Mouse (Mus musculus) forebrain, postnatal 0 days (tissue): ENCODE results near the gene 1700020D05Rik. TPM values are rescaled to one million over a fixed set of nuclear protein-coding genes. Genes with fewer than 3 reads are reported as not detected.

Experiments
- ATAC-seq: fragments of 200-750 bp; cut with Nextera tagmentation; 2 replicates; pipeline ENCODE4 v1.8.0; 2017; ENCODE audit warnings: mild to moderate bottlenecking, moderate library complexity
- DNase-seq: peaks from one replicate; pipeline ENCODE4 v3.0.0-alpha.2; 2015
- H3K27ac ChIP-seq: fragments of 300-500 bp; sonication (generic); 2 replicates; pipeline ENCODE4 v1.5.1; 2014; ENCODE audit warnings: low read depth, mild to moderate bottlenecking, antibody characterized with exemption, low read length, moderate library complexity, mixed read lengths
- H3K27me3 ChIP-seq: fragments of 300-500 bp; sonication (generic); 2 replicates; pipeline ENCODE4 v1.6.1; 2014; ENCODE audit warnings: mild to moderate bottlenecking, low read length, mixed read lengths; ENCODE audit not compliant: insufficient read depth
- H3K36me3 ChIP-seq: fragments of 300-500 bp; sonication (generic); 2 replicates; pipeline ENCODE4 v1.6.1; 2014; ENCODE audit warnings: mild to moderate bottlenecking, moderate library complexity; ENCODE audit not compliant: insufficient read depth
- H3K4me1 ChIP-seq: fragments of 300-500 bp; sonication (generic); 2 replicates; pipeline ENCODE4 v1.6.1; 2014; ENCODE audit warnings: antibody characterized with exemption; ENCODE audit not compliant: insufficient read depth
- H3K4me2 ChIP-seq: fragments of 300-500 bp; sonication (generic); 2 replicates; pipeline ENCODE4 v1.6.1; 2014; ENCODE audit warnings: low read depth, mild to moderate bottlenecking, moderate library complexity
- H3K4me3 ChIP-seq: fragments of 300-500 bp; sonication (generic); 2 replicates; pipeline ENCODE4 v1.5.1; 2014; ENCODE audit warnings: low read depth, low read length, mixed read lengths
- H3K9ac ChIP-seq: fragments of 300-500 bp; sonication (generic); 2 replicates; pipeline ENCODE4 v1.6.1; 2014; ENCODE audit warnings: mild to moderate bottlenecking
- H3K9me3 ChIP-seq: fragments of 300-500 bp; sonication (generic); 2 replicates; pipeline ENCODE4 v1.6.1; 2016; ENCODE audit warnings: low read length
- CTCF ChIP-seq: sonication (generic); IDR thresholded peaks from 2 replicates; pipeline ENCODE4 v1.5.1; 2016; ENCODE audit warnings: antibody characterized with exemption, control low read depth, low read depth
- WGBS: fragments of 180-500 bp; shearing (Covaris S2); extraction: QIAGEN DNeasy Blood & Tissue Kit; methylation state at CpG from one replicate; pipeline ENCODE4 v1.1.7; 2014; 5-methylcytosine and 5-hydroxymethylcytosine counted together
- polyA plus RNA-seq: library from polyadenylated mRNA; unstranded; fragments of >200 nt; fragmentation: Nextera tagmentation; extraction: Ambion mirVana; gene quantifications from 2 replicates; pipeline ENCODE4 v1.2.1, GENCODE M21; 2015
- total RNA-seq: library from RNA; depleted of rRNA; stranded (reverse); fragments of >200 nt; gene quantifications from 2 replicates; pipeline ENCODE4 v1.2.3, GENCODE M21; 2014; rRNA removed

The 1700020D05Rik gene
- total and polyA plus RNA-seq, 2 experiments from 2014 or later: 5.0 TPM; not detected in 1

DNA sequence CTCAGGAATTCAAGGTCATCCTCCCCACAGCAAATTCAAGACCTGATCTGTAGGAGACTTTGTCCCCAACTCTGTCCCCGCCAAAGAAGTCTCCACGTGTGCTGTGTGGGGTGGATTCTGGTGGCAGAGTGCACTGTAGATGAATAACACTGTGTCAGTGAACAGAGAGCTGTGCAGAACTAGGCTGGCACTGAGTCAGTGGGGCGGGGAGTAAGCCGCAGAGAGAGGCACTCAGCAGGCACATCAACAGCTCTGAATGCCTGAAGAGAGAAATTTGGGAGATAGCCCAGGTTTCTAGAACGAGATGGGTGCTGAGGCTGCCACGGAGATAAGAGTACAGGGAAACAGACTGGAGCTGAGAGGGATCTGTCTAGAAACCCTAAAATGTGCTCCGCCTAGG is 44.6 kb downstream of the 1700020D05Rik start:
- no peak overlapping the region for H3K4me2 ChIP-seq

DNA sequence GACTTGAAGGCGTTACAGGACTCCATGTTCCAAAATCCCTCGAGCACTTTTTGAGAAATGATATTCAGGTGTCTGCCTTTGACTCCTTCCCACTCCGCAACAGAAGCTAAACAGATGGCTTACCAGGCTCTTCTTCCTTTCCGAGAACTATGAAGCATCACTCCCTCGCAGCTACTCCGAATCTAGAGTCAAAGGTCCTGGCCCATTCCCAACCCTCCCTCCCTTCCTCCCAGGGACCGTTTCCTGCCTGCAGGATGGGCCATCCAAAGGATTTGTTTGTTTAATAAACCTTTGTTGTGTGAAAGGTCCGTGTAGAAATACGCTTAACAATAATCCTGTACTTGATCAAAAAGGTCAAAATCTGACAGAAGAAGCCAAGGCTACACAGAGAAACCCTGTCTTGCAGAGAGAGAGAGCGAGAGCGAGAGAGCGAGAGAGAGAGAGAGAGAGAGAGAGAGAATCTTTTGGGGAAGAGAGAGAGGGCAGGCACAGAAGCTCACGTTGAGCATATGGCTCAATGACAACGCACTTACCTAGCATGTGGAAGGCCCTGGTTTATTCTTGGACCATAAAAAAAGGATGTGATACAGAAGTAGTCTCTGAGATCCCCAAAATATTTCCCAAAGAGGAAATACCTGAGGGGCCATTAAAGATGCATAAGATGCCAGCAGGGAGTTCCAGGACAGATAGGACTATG is 45.7 kb downstream of the 1700020D05Rik start, which contains the start of gene Ccdc85b:
Gene Ccdc85b (minus strand): TSS at position 149 of the 697 bp plus-strand sequence.
- peak within 1 kb of the TSS; percentile 96 for H3K4me2 ChIP-seq
- peak within 1 kb of the TSS; percentile 85 for H3K4me3 ChIP-seq
- ATAC-seq (peak; percentile 5), DNase-seq (no peak)
- H3K9ac ChIP-seq: peak within 1 kb of the TSS; percentile 96
- WGBS: 15% methylated on average over 14 of the region's 14 CpGs
- H3K27ac ChIP-seq: peak within 1 kb of the TSS; percentile 98
- no peaks in the 10 kb centered on the region for H3K27me3 ChIP-seq
- peaks cover 33% of the 10 kb centered on the region for H3K4me1 ChIP-seq
- peaks cover 15% of the 10 kb centered on the region for H3K36me3 ChIP-seq
- no peaks in the 10 kb centered on the region for H3K9me3 ChIP-seq
- TF ChIP-seq CTCF: no peak

More for the DNA sequence above, 44.6 kb downstream of the 1700020D05Rik start:
- Histone ChIP-seq H3K9ac (no peak overlapping the region), H3K27ac (no peak overlapping the region), H3K9me3 (no peaks in the 10 kb centered on the region), H3K4me3 (no peak overlapping the region), H3K36me3 (peaks cover 20% of the 10 kb centered on the region), H3K4me1 (peaks cover 33% of the 10 kb centered on the region), H3K27me3 (no peaks in the 10 kb centered on the region)
- DNase-seq: no peak
- no peak for TF ChIP-seq CTCF
- no peak for ATAC-seq
- WGBS: 69% methylated on average over 7 of the region's 7 CpGs

DNA sequence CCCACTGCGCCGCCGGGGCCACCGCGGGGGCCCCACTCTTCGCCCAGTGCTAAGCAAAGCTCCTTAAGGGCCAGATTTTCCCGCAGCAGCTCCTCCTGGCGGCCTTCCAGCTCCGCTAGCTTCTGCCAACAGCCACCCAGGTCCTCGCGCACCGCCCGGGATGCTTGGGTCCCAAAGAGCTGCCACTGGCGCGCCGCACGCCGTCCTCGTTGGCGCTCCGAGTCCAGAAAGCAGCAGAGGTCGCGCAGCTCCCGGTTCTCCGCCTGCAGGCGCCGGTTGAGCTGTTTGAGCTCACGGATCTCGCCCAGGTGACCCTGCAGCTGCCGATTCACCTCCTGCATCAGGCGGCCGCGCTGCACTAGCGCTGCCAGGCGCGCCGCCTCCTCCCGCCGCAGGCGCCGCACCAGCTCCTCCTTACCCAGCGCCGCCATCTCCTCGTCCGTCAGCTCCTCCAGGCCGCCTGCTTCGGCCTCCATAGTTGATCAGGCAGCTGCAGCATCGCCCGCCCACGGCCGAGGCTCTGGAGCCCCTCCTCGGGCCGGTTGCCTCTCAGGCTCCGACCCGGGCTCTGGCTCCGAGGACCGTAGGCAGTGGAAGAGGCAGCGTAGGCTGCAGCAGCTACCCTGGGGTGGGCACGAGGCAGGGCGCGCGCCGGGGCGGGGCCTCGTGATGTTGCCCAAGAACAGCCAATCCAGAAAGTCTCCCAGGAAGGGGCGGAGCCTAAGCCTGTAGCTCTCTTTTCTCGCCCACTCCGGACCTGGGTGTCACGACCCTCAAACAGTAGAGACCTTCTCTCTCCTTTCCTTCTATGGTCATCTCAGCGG is 46.5 kb downstream of the 1700020D05Rik start:
- Histone ChIP-seq H3K27ac (peak overlapping the region; percentile 98), H3K9me3 (no peaks in the 10 kb centered on the region), H3K9ac (peak overlapping the region; percentile 96), H3K36me3 (peaks cover 7% of the 10 kb centered on the region), H3K4me2 (peak overlapping the region; percentile 96), H3K27me3 (no peaks in the 10 kb centered on the region), H3K4me1 (peaks cover 33% of the 10 kb centered on the region), H3K4me3 (peak overlapping the region; percentile 85)
- DNase-seq (peak; percentile 96), ATAC-seq (peak; percentile 94)
- peak; percentile 34 for TF ChIP-seq CTCF
- whole genome bisulfite sequencing: under 1% methylated on average over 70 of the region's 70 CpGs

DNA sequence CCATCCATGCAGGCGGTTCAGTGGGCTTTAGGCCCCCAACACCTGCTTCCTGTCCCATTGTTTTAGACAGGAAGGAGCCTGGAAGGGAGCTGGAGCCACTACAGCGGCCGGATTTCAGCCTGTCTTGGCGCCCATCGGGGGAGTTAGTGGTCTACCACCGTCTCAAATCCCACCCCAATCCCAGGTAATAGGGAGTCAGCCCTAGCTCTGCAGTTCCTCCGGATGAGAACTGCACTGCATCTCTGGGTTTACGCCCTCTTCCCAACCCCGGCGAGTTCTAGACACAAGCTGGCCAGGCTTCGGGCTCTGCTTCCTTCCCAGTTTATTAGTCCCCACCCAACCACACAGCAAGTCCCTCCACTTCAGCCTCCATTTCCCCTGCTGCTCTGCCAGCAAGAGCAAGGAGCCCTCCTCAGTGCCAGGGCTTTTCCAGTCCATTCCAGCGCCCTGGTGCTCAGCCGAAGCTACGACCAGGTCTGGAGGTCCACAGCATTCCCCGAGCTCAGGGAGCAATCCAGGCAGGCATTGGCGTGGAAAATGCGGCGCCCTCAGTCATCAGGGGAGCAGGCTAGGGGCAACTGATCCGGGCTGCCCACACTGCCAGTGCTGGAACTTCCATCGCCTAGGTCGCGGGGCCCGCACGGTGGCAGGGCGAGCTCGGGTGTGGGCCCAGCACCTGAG is 47.2 kb downstream of the 1700020D05Rik start:
- 3% methylated on average over 26 of the region's 26 CpGs for WGBS
- no peak for DNase-seq
- H3K36me3 ChIP-seq: peaks cover 7% of the 10 kb centered on the region
- no peak for TF ChIP-seq CTCF
- no peak for ATAC-seq
- peak overlapping the region; percentile 85 for H3K4me3 ChIP-seq
- no peaks in the 10 kb centered on the region for H3K27me3 ChIP-seq
- no peaks in the 10 kb centered on the region for H3K9me3 ChIP-seq
- peak overlapping the region; percentile 96 for H3K4me2 ChIP-seq
- H3K9ac ChIP-seq: peak overlapping the region; percentile 96
- peaks cover 30% of the 10 kb centered on the region for H3K4me1 ChIP-seq
- H3K27ac ChIP-seq: peak overlapping the region; percentile 98

DNA sequence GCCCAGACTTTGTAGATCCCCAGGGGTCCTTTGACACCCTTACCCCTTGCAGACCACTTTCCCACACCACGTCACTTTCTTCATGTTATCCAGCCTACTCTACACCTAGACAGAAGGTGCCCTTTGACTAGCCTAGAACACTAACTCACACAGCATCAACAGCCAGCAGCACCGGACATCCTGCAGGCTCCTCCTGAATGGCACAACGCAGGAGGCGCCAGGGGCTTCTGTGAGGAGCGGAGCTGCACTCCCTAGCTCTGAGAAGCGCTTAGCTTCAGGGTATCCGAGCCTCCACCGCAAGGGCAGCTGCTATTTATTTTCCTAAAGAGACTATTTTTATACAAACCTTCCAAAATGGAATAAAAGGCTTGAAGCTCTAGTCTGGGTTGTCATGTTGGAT is 48.0 kb downstream of the 1700020D05Rik start:
- Histone ChIP-seq H3K4me2 (peak overlapping the region; percentile 96), H3K9me3 (no peaks in the 10 kb centered on the region), H3K27me3 (no peaks in the 10 kb centered on the region; the same call in 1 of the 2 replicates), H3K27ac (peak overlapping the region; percentile 21; the same call in 1 of the 2 replicates), H3K4me3 (peak overlapping the region; percentile 85), H3K36me3 (peaks cover 7% of the 10 kb centered on the region), H3K4me1 (peaks cover 25% of the 10 kb centered on the region), H3K9ac (peak overlapping the region; percentile 96; the same call in 1 of the 2 replicates)
- TF ChIP-seq CTCF: no peak
- WGBS: 58% methylated on average over 8 of the region's 8 CpGs
- no peak for DNase-seq
- ATAC-seq: no peak

DNA sequence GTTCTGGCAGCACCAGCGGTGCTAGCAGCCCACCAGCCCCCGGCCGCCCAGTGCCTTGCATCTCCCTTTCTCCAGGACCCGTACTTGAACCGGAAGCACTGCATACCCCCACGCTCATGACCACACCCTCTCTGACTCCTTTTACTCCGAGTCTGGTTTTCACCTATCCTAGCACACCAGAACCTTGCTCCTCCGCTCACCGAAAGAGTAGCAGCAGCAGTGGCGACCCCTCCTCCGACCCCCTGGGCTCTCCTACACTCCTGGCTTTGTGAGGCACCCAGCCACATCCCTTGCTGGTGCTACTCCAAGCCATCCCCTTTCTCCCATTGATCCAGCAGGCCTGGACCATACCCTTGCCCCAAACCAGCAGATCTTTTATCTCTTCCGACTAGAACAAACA is 48.5 kb downstream of the 1700020D05Rik start:
- H3K4me2 ChIP-seq: peak overlapping the region; percentile 96
- TF ChIP-seq CTCF: no peak

More for the DNA sequence above, 48.5 kb downstream of the 1700020D05Rik start:
- ATAC-seq (no peak), DNase-seq (no peak)
- H3K9ac ChIP-seq: no peak overlapping the region
- peaks cover 7% of the 10 kb centered on the region for H3K36me3 ChIP-seq
- H3K27ac ChIP-seq: no peak overlapping the region
- WGBS: 79% methylated on average over 12 of the region's 12 CpGs
- no peaks in the 10 kb centered on the region; the same call in 1 of the 2 replicates for H3K27me3 ChIP-seq
- no peak overlapping the region for H3K4me3 ChIP-seq
- no peaks in the 10 kb centered on the region for H3K9me3 ChIP-seq
- H3K4me1 ChIP-seq: peaks cover 23% of the 10 kb centered on the region

Other genes with a start within 250 kb of the 1700020D05Rik start
Only the 30 nearest of the 31 such genes appear.
- 54.5 and 84.6 TPM in 2 replicates for gene Pacs1, start 230.7 kb downstream of the 1700020D05Rik start, total RNA-seq
- gene Pacs1, start 230.7 kb downstream of the 1700020D05Rik start, polyA plus RNA-seq: 35.3 and 44.7 TPM in 2 replicates
- 226 and 261 TPM in 2 replicates for gene Sf3b2, start 208.3 kb downstream of the 1700020D05Rik start, total RNA-seq
- 310 and 345 TPM in 2 replicates for gene Sf3b2, start 208.3 kb downstream of the 1700020D05Rik start, polyA plus RNA-seq
- 14.8 and 19.4 TPM in 2 replicates for gene Gal3st3, start 205.5 kb downstream of the 1700020D05Rik start, total RNA-seq
- 46.9 and 50.4 TPM in 2 replicates for gene Gal3st3, start 205.5 kb downstream of the 1700020D05Rik start, polyA plus RNA-seq
- not detected in 2 replicates for gene Catsper1, start 168.0 kb downstream of the 1700020D05Rik start, total RNA-seq
- gene Catsper1, start 168.0 kb downstream of the 1700020D05Rik start, polyA plus RNA-seq: not detected in 2 replicates
- 0.76 and 2.4 TPM in 2 replicates for gene Cst6, start 154.2 kb downstream of the 1700020D05Rik start, total RNA-seq
- 9.6 and 15.8 TPM in 2 replicates for gene Cst6, start 154.2 kb downstream of the 1700020D05Rik start, polyA plus RNA-seq
- gene Eif1ad, start 137.0 kb downstream of the 1700020D05Rik start, total RNA-seq: 31.4 and 34.7 TPM in 2 replicates
- 38.4 and 45.3 TPM in 2 replicates for gene Eif1ad, start 137.0 kb downstream of the 1700020D05Rik start, polyA plus RNA-seq
- 72.5 and 93.5 TPM in 2 replicates for gene Banf1, start 136.6 kb downstream of the 1700020D05Rik start, total RNA-seq
- gene Banf1, start 136.6 kb downstream of the 1700020D05Rik start, polyA plus RNA-seq: 379 and 481 TPM in 2 replicates
- 49.2 and 55.1 TPM in 2 replicates for gene Sart1, start 115.1 kb downstream of the 1700020D05Rik start, total RNA-seq
- 38.8 and 53.5 TPM in 2 replicates for gene Sart1, start 115.1 kb downstream of the 1700020D05Rik start, polyA plus RNA-seq
- 0.43 TPM in 1 of 2 replicates, not detected in the other for gene Tsga10ip, start 101.3 kb downstream of the 1700020D05Rik start, total RNA-seq
- gene Tsga10ip, start 101.3 kb downstream of the 1700020D05Rik start, polyA plus RNA-seq: 0.08 and 0.13 TPM in 2 replicates
- gene Drap1, start 78.8 kb downstream of the 1700020D05Rik start, total RNA-seq: 171 and 202 TPM in 2 replicates
- gene Drap1, start 78.8 kb downstream of the 1700020D05Rik start, polyA plus RNA-seq: 353 and 391 TPM in 2 replicates
- gene AI837181, start 78.6 kb downstream of the 1700020D05Rik start, total RNA-seq: 56.6 and 59.5 TPM in 2 replicates
- gene AI837181, start 78.6 kb downstream of the 1700020D05Rik start, polyA plus RNA-seq: 72.5 and 72.7 TPM in 2 replicates
- 0.19 TPM in 1 of 2 replicates, not detected in the other for gene Fosl1, start 56.2 kb downstream of the 1700020D05Rik start, total RNA-seq
- not detected in 2 replicates for gene Fosl1, start 56.2 kb downstream of the 1700020D05Rik start, polyA plus RNA-seq
- gene Ccdc85b, start 45.9 kb downstream of the 1700020D05Rik start, total RNA-seq: 19.3 and 21.2 TPM in 2 replicates
- 15.3 and 16.2 TPM in 2 replicates for gene Ccdc85b, start 45.9 kb downstream of the 1700020D05Rik start, polyA plus RNA-seq
- 116 and 125 TPM in 2 replicates for gene Fibp, start 43.2 kb downstream of the 1700020D05Rik start, total RNA-seq
- 175 and 180 TPM in 2 replicates for gene Fibp, start 43.2 kb downstream of the 1700020D05Rik start, polyA plus RNA-seq
- gene Ctsw, start 35.3 kb downstream of the 1700020D05Rik start, total RNA-seq: 1.0 and 1.7 TPM in 2 replicates
- gene Ctsw, start 35.3 kb downstream of the 1700020D05Rik start, polyA plus RNA-seq: 2.3 and 2.5 TPM in 2 replicates
- 25.9 and 26.4 TPM in 2 replicates for gene Efemp2, start 29.8 kb downstream of the 1700020D05Rik start, total RNA-seq
- gene Efemp2, start 29.8 kb downstream of the 1700020D05Rik start, polyA plus RNA-seq: 27.2 and 35.0 TPM in 2 replicates
- gene Mus81, start 15.4 kb downstream of the 1700020D05Rik start, total RNA-seq: 51.5 and 54.8 TPM in 2 replicates
- gene Mus81, start 15.4 kb downstream of the 1700020D05Rik start, polyA plus RNA-seq: 29.4 and 32.6 TPM in 2 replicates
- 1,402 and 1,611 TPM in 2 replicates for gene Cfl1, start 13.3 kb downstream of the 1700020D05Rik start, total RNA-seq
- gene Cfl1, start 13.3 kb downstream of the 1700020D05Rik start, polyA plus RNA-seq: 4,218 and 4,770 TPM in 2 replicates
- 77.7 and 85.6 TPM in 2 replicates for gene Snx32, start 6.8 kb upstream of the 1700020D05Rik start, total RNA-seq
- gene Snx32, start 6.8 kb upstream of the 1700020D05Rik start, polyA plus RNA-seq: 64.1 and 68.1 TPM in 2 replicates
- not detected in 2 replicates for gene Ovol1, start 56.9 kb upstream of the 1700020D05Rik start, total RNA-seq
- gene Ovol1, start 56.9 kb upstream of the 1700020D05Rik start, polyA plus RNA-seq: 0.11 and 0.21 TPM in 2 replicates
- gene Ap5b1, start 64.2 kb upstream of the 1700020D05Rik start, total RNA-seq: 9.0 and 9.5 TPM in 2 replicates
- gene Ap5b1, start 64.2 kb upstream of the 1700020D05Rik start, polyA plus RNA-seq: 1.2 and 1.6 TPM in 2 replicates
- 29.0 and 34.1 TPM in 2 replicates for gene Rnaseh2c, start 98.1 kb upstream of the 1700020D05Rik start, total RNA-seq
- gene Rnaseh2c, start 98.1 kb upstream of the 1700020D05Rik start, polyA plus RNA-seq: 49.8 and 59.9 TPM in 2 replicates
- 131 and 150 TPM in 2 replicates for gene Kat5, start 106.5 kb upstream of the 1700020D05Rik start, total RNA-seq
- 62.8 and 72.6 TPM in 2 replicates for gene Kat5, start 106.5 kb upstream of the 1700020D05Rik start, polyA plus RNA-seq
- gene Rela, start 133.7 kb upstream of the 1700020D05Rik start, total RNA-seq: 23.2 and 34.8 TPM in 2 replicates
- gene Rela, start 133.7 kb upstream of the 1700020D05Rik start, polyA plus RNA-seq: 26.8 and 32.3 TPM in 2 replicates
- gene Sipa1, start 159.9 kb upstream of the 1700020D05Rik start, total RNA-seq: 16.6 and 18.3 TPM in 2 replicates
- gene Sipa1, start 159.9 kb upstream of the 1700020D05Rik start, polyA plus RNA-seq: 14.6 and 19.6 TPM in 2 replicates
- 14.4 and 19.7 TPM in 2 replicates for gene Map3k11, start 185.0 kb upstream of the 1700020D05Rik start, total RNA-seq
- 8.7 and 9.0 TPM in 2 replicates for gene Map3k11, start 185.0 kb upstream of the 1700020D05Rik start, polyA plus RNA-seq
- gene Pcnx3, start 185.1 kb upstream of the 1700020D05Rik start, total RNA-seq: 57.4 and 67.1 TPM in 2 replicates
- gene Pcnx3, start 185.1 kb upstream of the 1700020D05Rik start, polyA plus RNA-seq: 10.2 and 17.2 TPM in 2 replicates
- gene Kcnk7, start 200.6 kb upstream of the 1700020D05Rik start, total RNA-seq: not detected in 2 replicates
- 0.17 TPM in 1 of 2 replicates, not detected in the other for gene Kcnk7, start 200.6 kb upstream of the 1700020D05Rik start, polyA plus RNA-seq
- gene Ehbp1l1, start 222.5 kb upstream of the 1700020D05Rik start, total RNA-seq: 28.5 and 33.2 TPM in 2 replicates
- gene Ehbp1l1, start 222.5 kb upstream of the 1700020D05Rik start, polyA plus RNA-seq: 41.3 and 53.0 TPM in 2 replicates
- gene Fam89b, start 225.9 kb upstream of the 1700020D05Rik start, total RNA-seq: 169 and 172 TPM in 2 replicates
- gene Fam89b, start 225.9 kb upstream of the 1700020D05Rik start, polyA plus RNA-seq: 165 and 200 TPM in 2 replicates